Mouse (Mus musculus): ENCODE results near the gene Nyap1. TPM values are rescaled to one million over a fixed set of nuclear protein-coding genes. Genes with fewer than 3 reads are reported as not detected.

Gene Nyap1
- polyA plus RNA-seq, 2 experiments, result 1.2 to 19.7 TPM

- H3K4me2 ChIP-seq (replicated peaks; ENCODE audit: low read depth, low read length, severe bottlenecking), result peak overlapping the region; percentile 93
- no peak for DNase-seq (ENCODE audit: low spot score)
- H3K36me3 ChIP-seq (ENCODE audit: control insufficient read depth, insufficient read depth, low read length), result peaks cover 7% of the 10 kb centered on the region
- no peak for ATAC-seq (ENCODE audit: low FRiP score, low read depth)
- H3K4me1 ChIP-seq (ENCODE audit: control insufficient read depth, insufficient read depth, low read length), result peaks cover 13% of the 10 kb centered on the region; the same call in 1 of the 2 replicates
- no peak for TF ChIP-seq POLR2A (IDR thresholded peaks at IDR 0.05; ENCODE audit: borderline replicate concordance, extremely low read depth, insufficient read depth, insufficient read length)
- no peak overlapping the region for H3K9ac ChIP-seq (ENCODE audit: low read depth, low read length, severe bottlenecking)
- no peaks in the 10 kb centered on the region for H3K9me3 ChIP-seq (ENCODE audit: control insufficient read depth, low read length)
- 55% methylated on average over 10 of the region's 10 CpGs for WGBS
- H3K27ac ChIP-seq (replicated peaks; ENCODE audit: low read depth, low read length), result no peak overlapping the region
- no peaks in the 10 kb centered on the region for H3K27me3 ChIP-seq (ENCODE audit: control insufficient read depth, insufficient read depth, low read length)
- H3K4me3 ChIP-seq (replicated peaks; ENCODE audit: low read length), result peak overlapping the region; percentile 63
Observed at GRCm38 (mm10) chr5:137742048-137742447, 641 bp upstream of the Nyap1 start.

DNA sequence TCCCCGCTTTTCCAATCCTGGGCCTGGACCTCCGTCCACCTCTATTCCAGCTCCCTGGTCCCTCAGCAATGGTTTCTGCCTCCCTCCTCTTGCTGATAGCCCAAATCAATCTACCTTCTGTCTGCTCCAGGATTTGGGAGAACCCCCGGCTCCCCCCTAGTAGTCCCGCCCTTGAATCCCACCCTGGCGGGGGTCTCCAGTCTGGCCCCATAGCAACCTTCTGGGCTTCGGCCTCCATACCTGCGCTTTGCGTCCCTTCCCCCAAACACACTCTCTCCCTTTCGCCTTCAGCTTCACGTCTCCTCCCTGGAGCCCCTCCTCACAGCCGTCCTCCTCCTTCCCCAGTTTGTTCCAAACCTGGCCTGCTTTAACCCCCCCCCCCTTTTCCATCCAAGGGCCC, 901 bp downstream of the Nyap1 start:
- ATAC-seq (ENCODE audit: low FRiP score, low read depth), result no peak; the same call in 1 of the 2 replicates
- DNase-seq (ENCODE audit: low spot score), result no peak
- H3K4me3 ChIP-seq (replicated peaks; ENCODE audit: low read length), result peak overlapping the region; percentile 63
- H3K9ac ChIP-seq (ENCODE audit: low read depth, low read length, severe bottlenecking), result peak overlapping the region; percentile 70
- peak overlapping the region; percentile 26; the same call in 1 of the 2 replicates for H3K27ac ChIP-seq (replicated peaks; ENCODE audit: low read depth, low read length)
- peak overlapping the region; percentile 93 for H3K4me2 ChIP-seq (replicated peaks; ENCODE audit: low read depth, low read length, severe bottlenecking)
- no peak for TF ChIP-seq POLR2A (IDR thresholded peaks at IDR 0.05; ENCODE audit: borderline replicate concordance, extremely low read depth, insufficient read depth, insufficient read length)
- 2% methylated on average over 10 of the region's 11 CpGs for WGBS
- H3K27me3 ChIP-seq (ENCODE audit: control insufficient read depth, insufficient read depth, low read length), result no peaks in the 10 kb centered on the region
- peaks cover 13% of the 10 kb centered on the region; the same call in 1 of the 2 replicates for H3K4me1 ChIP-seq (ENCODE audit: control insufficient read depth, insufficient read depth, low read length)
- peaks cover 19% of the 10 kb centered on the region for H3K36me3 ChIP-seq (ENCODE audit: control insufficient read depth, insufficient read depth, low read length)
- no peaks in the 10 kb centered on the region for H3K9me3 ChIP-seq (ENCODE audit: control insufficient read depth, low read length)

DNA sequence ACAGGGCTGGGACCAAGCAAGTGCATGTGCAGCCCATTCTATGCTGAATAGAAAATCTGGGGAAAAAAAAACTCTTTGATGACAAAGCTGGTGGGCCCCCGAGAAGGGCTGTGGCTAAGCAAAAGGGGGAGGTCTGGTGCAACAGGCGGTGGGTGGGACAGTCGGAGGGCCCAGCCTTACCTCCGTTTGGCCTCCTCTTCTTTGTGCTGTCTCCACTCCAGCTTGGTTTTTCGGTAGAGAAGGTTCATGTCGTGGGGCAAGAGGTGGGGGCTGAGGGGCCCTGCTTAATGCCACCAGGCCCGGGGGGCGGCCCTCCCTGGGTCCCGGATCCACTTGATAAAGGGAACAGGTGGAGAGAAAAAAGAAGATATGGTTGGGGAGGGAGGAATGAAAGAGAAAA, 1.9 kb downstream of the Nyap1 start:
- 63% methylated on average over 9 of the region's 9 CpGs for WGBS
- no peaks in the 10 kb centered on the region for H3K9me3 ChIP-seq (ENCODE audit: control insufficient read depth, low read length)
- H3K27me3 ChIP-seq (ENCODE audit: control insufficient read depth, insufficient read depth, low read length), result no peaks in the 10 kb centered on the region
- peaks cover 12% of the 10 kb centered on the region; the same call in 1 of the 2 replicates for H3K4me1 ChIP-seq (ENCODE audit: control insufficient read depth, insufficient read depth, low read length)
- ATAC-seq (ENCODE audit: low FRiP score, low read depth), result no peak
- H3K36me3 ChIP-seq (ENCODE audit: control insufficient read depth, insufficient read depth, low read length), result peaks cover 27% of the 10 kb centered on the region
- H3K27ac ChIP-seq (replicated peaks; ENCODE audit: low read depth, low read length), result no peak overlapping the region
- H3K9ac ChIP-seq (ENCODE audit: low read depth, low read length, severe bottlenecking), result no peak overlapping the region
- H3K4me3 ChIP-seq (replicated peaks; ENCODE audit: low read length), result no peak overlapping the region
- no peak for DNase-seq (ENCODE audit: low spot score)
- H3K4me2 ChIP-seq (replicated peaks; ENCODE audit: low read depth, low read length, severe bottlenecking), result peak overlapping the region; percentile 93; the same call in 1 of the 2 replicates
- no peak for TF ChIP-seq POLR2A (IDR thresholded peaks at IDR 0.05; ENCODE audit: borderline replicate concordance, extremely low read depth, insufficient read depth, insufficient read length)

- Histone ChIP-seq H3K9ac (ENCODE audit: low read depth, low read length, severe bottlenecking) (no peak overlapping the region), H3K4me3 (replicated peaks; ENCODE audit: low read length) (no peak overlapping the region), H3K4me2 (replicated peaks; ENCODE audit: low read depth, low read length, severe bottlenecking) (no peak overlapping the region), H3K36me3 (ENCODE audit: control insufficient read depth, insufficient read depth, low read length) (peaks cover 34% of the 10 kb centered on the region), H3K9me3 (ENCODE audit: control insufficient read depth, low read length) (no peaks in the 10 kb centered on the region), H3K4me1 (ENCODE audit: control insufficient read depth, insufficient read depth, low read length) (peaks cover 15% of the 10 kb centered on the region; the same call in 1 of the 2 replicates), H3K27me3 (ENCODE audit: control insufficient read depth, insufficient read depth, low read length) (no peaks in the 10 kb centered on the region), H3K27ac (replicated peaks; ENCODE audit: low read depth, low read length) (no peak overlapping the region)
- no peak for TF ChIP-seq POLR2A (IDR thresholded peaks at IDR 0.05; ENCODE audit: borderline replicate concordance, extremely low read depth, insufficient read depth, insufficient read length)
- DNase-seq (ENCODE audit: low spot score) (no peak), ATAC-seq (ENCODE audit: low FRiP score, low read depth) (no peak)
- 50% methylated on average over 5 of the region's 5 CpGs for WGBS
Observed at GRCm38 (mm10) chr5:137738516-137738915, 2.9 kb downstream of the Nyap1 start.

GRCm38 (mm10) chr5:137737400-137737940, 3.9 kb downstream of the Nyap1 start:
- DNase-seq (ENCODE audit: low spot score) (no peak), ATAC-seq (ENCODE audit: low FRiP score, low read depth) (no peak)
- H3K27me3 ChIP-seq (ENCODE audit: control insufficient read depth, insufficient read depth, low read length), result no peaks in the 10 kb centered on the region
- no peak overlapping the region for H3K9ac ChIP-seq (ENCODE audit: low read depth, low read length, severe bottlenecking)
- H3K27ac ChIP-seq (replicated peaks; ENCODE audit: low read depth, low read length), result no peak overlapping the region
- WGBS, result 82% methylated on average over 6 of the region's 6 CpGs
- H3K36me3 ChIP-seq (ENCODE audit: control insufficient read depth, insufficient read depth, low read length), result peaks cover 43% of the 10 kb centered on the region
- TF ChIP-seq POLR2A (IDR thresholded peaks at IDR 0.05; ENCODE audit: borderline replicate concordance, extremely low read depth, insufficient read depth, insufficient read length), result no peak
- peaks cover 15% of the 10 kb centered on the region; the same call in 1 of the 2 replicates for H3K4me1 ChIP-seq (ENCODE audit: control insufficient read depth, insufficient read depth, low read length)
- H3K4me3 ChIP-seq (replicated peaks; ENCODE audit: low read length), result no peak overlapping the region
- H3K4me2 ChIP-seq (replicated peaks; ENCODE audit: low read depth, low read length, severe bottlenecking), result no peak overlapping the region
- H3K9me3 ChIP-seq (ENCODE audit: control insufficient read depth, low read length), result no peaks in the 10 kb centered on the region
